Mouse (Mus musculus): Measurements from ENCODE around the gene Krt39. TPM values are rescaled to one million over a fixed set of nuclear protein-coding genes. Genes with fewer than 3 reads are reported as not detected.

Krt39 gene
- total RNA-seq (2021): not detected
- long read RNA-seq, experiment 1: 0 reads
- long read RNA-seq, experiment 2: 0 reads

DNA sequence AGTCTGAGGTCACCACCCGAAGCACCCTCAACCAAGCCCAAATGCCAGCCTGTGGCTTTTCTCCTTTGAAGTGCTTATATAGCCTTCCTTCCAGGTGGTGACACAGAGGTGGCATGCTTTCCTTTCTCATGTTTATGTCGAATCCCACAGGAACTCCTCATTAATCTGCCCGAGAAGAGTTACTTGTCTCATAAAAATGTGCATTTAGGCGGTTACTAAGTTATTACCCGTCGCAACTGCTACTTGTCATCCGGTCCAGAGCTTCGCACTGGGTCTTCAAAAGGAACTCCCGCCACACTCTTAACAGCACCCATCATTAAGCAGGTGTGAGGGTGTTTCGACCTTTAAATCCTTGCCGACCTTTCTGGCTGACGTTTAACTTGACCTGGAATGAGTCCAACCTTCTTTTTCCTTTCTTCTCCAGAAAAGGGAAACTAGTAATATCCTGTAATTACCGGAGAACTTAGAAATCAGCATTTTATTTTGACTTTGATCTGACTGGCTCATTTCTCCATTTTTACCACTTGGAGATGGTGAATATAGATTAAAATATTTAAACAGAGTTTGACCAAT is at the start of gene Krt39:
TSS of gene Krt39 (minus strand) at position 51 of the 573 bp plus-strand sequence.
- no peak for DNase-seq

DNA sequence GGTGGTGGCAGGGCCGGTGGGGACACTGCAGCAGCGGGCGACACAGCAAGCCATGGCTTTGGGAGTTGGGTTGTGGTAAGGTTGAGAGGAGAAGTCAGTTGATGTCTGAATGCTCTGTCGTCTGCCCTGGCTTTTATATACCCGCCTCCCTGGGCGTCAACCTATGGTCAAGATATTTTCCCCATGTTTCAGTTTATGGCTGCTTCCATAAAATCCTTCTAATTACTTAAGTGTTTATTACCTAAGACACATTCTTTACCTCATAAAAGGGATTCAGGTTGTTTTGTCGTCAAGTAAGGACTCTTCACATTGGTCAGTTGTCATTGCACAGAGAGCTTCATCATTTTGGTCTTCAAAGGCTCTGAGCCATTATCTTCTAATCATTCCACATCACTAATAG is 45.4 kb upstream of the Krt39 start, which contains the start of gene Krtap3-1:
TSS of gene Krtap3-1 (minus strand) at position 101 of the 400 bp plus-strand sequence.
- DNase-seq: no peak

DNA sequence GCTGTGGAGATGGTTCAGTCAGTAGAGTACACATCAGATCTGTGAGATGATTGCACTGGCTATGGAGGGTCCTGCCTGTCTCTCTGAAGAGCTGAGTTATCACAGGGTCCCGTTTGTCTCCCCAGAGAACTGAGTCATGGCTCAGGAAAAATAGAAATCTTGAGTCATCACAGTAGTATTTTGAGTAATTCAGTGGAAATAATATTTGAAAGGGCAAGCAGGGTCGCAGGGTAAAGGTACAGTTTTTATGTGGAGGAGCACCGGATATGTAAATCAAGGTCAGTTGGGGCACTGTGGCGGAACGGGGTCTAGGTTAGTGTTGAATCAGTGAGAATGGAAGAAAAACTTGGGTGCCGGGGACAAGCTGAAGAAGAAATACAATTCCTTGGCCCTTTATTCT is 41.4 kb upstream of the Krt39 start:
- DNase-seq: no peak

DNA sequence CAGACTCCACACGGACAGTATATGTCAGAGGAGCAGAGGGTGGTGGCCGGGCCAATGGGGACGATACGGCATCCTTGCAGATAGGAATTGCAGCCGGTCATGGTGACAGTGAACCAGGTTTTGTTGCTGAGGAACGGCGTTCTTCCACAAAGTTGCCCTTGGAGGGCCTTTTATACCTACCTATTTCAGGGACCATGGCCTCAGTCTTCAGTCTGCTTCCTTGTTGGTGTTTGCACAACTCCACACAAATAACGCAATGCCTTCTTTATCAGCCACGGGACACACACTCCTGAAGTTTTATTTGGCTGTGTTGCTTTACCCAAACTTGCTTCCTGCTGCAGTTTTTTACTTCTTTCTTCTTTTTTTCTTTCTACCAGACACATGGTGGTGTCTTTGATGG is 38.2 kb upstream of the Krt39 start, which contains the start of gene Gm11939:
TSS of gene Gm11939 (minus strand) at position 101 of the 400 bp plus-strand sequence.
- no peak for DNase-seq

DNA sequence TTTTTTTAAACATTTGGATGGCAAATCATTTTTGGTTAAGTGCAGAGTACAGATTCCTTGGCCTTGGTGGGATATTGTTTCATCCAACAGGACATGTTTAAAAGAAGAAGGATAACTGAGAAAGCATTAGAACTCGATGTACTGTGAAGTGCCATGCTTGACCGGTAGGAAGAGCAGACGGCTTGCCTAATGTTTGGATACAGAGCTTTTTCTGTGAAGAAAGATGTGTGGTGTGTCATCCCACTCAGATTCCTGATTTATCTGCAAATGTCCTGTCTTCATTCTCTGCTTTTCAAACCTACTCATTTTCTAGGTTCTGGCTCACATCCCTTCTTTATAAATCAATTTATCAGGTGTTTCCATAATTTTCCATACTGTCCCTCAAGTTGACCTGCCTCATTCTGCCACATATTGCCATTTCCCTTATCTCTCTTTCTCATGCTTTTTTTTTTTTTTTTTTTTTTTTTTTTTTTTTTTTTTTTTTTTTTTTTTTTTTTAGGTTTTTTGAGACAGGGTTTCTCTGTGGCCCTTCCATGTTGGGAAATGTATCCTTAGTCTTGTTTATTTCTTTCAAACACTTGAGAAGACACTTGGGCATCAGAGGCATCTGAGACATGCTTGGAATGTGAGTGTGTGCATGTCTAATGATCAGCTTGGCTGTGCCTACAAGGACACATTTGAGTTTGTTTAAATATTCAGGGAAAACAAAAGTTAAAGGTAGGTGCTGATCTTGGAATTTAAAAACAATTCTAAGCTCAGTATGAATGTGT is 37.0 kb upstream of the Krt39 start:
- no peak for DNase-seq

DNA sequence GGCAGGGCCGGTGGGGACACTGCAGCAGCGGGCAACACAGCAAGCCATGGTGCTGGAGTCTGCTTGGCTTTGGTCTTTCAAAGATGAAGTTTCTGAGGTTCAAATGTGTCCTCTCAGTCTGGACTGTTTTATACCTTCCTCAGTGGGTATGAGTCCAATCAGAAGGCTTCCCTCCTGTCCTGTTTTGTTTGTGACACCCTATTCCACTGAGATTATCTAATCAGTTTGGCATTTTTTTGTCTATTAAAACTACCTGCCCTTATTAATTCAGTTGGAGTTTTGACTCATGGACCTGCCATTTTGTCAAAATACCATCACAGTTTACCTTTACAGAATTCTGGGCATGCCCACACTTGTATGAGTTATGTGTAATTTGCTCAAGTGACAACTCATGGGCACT is 35.6 kb upstream of the Krt39 start, which contains the start of gene Krtap3-2:
TSS of gene Krtap3-2 (minus strand) at position 101 of the 400 bp plus-strand sequence.
- no peak for DNase-seq

DNA sequence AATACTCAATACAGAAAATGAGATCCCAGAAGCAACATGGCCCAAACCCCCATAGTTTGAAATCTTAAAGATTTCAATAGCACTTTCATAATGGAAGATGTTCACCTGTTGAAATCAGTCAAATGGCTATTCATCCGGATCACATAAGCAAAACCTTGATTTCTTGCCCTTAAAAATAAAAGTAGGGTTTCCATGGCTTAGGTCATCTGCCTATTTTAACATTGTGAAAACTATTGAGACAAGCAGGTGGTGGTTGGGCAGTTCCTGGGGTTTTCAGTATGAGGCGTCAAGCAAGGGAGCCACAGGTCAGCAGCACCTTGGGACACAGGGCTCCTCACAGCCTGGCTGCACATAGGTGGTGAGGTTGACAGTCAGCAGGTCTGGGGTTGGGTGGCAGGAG is 35.1 kb upstream of the Krt39 start:
- DNase-seq: no peak

DNA sequence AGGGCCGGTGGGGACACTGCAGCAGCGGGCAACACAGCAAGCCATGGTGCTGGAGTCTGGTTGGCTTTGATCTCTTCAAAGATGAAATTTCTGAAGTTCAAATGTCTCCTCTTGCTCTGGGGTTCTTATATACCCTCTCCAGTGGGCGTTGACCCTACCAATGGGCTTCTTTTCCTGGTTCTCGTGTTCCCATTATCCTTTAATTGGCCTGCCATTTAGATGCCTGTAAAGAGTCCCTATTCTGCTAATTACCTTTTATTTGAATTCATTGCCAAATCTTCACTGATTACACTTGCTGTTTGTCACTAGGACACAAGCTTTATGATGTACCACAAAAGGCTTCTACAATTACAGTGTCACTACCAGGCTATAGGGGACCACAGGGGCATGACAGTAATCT is 29.6 kb upstream of the Krt39 start, which contains the start of gene Krtap3-3:
TSS of gene Krtap3-3 (minus strand) at position 101 of the 400 bp plus-strand sequence.
- no peak for DNase-seq

DNA sequence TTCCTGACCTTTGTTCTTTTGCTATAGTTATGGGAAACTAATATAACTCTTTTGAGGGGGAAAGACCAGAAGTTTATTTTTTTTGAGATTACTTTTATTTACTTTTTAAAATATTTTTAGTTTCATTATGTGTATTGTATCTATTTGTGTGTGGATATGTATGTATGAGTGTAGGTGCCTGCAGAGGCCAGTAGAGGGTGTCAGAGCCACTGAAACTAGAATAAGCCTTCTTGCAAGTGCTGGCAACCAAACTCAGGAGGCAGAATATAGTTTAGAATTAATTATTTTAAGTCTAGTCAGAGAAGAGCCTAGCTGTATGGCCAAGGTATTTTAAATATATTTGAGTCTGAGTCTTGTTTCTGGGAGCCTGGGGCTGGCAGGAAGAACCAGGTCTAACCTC is 26.8 kb upstream of the Krt39 start:
- DNase-seq: no peak

DNA sequence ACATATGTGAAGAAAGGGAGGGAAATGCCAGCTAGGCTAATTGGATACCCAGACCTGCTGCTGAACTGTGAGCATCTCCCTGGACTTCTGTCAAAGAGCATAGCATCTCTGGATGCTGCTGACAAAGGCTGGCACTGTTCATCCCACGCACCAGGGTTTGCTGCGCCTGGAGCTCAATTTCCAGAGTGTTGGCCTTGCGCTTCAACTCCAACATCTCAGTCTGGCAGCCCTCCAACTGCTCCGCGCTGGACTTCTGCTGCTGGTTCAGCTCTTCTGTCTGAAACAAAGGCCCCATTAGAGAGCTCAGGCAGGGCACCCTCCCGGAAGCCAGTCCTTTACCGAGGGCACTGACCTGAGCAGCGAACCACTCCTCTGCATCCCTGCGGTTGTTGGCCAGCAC is 18.6 kb upstream of the Krt39 start:
- DNase-seq: no peak

DNA sequence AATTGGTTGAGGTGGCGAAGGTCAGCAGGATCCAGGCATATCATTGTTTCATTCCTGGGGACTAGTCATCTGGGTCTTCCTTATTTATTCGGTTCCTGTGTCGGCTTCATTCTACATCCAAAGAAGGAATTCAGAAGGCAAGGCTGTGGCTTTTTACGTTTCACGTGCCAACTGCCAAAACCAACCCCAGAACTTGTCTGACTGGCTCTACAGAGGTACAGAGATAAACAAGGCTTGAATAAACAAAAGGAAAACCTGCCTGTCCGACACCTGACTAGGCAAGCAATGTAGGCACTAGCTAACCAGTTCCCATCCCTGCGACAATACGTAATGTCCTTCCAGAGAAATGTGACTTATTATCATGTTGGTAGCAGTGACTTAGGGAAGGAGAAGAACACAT is 7.0 kb downstream of the Krt39 start:
- DNase-seq: no peak

DNA sequence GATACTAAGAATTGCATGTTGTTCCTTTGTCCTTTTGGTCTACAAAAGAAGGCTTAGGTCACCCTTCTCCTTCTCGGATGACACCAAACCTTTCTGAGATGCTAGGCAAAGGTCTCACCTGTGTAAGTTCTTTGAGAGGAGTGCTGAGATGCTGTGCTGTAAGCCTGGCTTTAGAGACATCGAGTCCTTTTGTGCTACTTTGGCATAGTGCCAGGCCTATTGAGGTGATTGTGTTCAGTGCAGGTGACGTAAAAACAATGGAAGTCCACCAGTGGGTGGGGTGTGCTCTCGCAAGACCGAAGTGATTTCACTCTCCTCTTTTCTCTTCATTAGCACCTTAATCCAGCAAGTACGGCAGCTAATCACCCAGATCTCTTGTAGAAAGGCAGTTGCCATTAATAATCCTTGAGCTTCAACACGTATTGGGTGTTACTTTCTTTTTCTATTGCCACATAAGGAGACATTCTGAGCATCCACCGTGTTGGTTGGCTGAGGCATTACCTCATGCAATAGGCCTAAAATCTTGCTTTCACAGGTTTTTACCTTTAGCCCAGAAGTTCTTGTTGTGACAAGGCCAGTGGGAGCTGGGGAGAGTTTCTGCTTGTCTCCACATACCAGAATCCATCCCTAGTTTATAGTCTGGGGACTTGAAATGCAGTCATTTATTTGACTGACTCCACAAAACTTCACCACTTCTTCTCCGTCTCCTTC is 20.9 kb downstream of the Krt39 start:
- no peak for DNase-seq

DNA sequence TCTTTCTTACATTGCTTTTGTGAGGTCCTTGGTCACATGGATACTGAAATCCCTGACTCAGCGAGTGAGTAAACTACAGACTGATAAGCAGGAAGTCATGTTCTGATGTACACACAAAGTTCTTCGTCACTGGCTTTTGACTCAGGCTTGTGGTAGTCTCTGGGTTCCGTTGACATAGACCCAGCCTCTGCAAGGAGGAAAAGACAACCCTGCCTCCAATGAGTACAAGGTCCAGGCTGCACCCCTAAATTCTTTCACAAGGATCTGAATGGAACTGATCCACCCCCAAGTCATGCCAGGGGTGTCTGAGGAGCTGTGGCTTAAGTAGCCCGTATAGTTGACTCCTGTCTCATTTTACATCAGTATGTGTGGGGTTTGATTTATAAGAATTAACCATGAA is 24.7 kb downstream of the Krt39 start:
- no peak for DNase-seq

DNA sequence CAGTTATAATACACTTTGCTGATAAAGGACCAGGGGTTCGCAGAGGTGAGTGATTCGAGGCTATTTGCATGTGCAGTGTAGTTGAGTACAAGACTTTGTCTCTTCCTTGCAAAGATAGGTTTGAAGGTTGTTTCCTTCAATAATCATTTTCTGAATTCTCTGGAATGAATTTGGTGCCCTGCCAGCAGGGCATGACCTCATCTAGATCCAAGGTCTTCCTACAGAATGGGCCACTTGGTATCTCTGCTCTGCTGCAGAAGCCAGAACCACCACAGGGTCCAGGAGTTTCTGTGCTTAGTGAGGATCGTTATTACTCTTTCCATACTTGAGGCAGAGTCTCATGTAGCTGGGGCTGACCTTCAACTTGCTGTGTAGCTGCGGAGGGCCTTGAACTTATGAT is 26.4 kb downstream of the Krt39 start:
- no peak for DNase-seq

DNA sequence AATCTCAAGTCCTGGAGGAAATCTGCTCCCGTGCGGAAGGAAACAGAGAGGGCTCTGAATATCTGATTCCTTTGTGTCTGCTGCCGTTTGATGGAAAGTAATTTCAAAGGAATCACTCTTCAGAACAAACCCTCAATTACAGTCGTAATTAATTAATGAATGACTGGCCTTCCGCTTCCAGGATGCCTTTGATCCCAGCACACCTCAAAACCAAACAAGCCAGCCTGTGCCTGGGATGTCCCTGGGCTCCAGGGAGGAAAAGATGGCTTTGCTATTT is 27.6 kb downstream of the Krt39 start:
- no peak for DNase-seq

DNA sequence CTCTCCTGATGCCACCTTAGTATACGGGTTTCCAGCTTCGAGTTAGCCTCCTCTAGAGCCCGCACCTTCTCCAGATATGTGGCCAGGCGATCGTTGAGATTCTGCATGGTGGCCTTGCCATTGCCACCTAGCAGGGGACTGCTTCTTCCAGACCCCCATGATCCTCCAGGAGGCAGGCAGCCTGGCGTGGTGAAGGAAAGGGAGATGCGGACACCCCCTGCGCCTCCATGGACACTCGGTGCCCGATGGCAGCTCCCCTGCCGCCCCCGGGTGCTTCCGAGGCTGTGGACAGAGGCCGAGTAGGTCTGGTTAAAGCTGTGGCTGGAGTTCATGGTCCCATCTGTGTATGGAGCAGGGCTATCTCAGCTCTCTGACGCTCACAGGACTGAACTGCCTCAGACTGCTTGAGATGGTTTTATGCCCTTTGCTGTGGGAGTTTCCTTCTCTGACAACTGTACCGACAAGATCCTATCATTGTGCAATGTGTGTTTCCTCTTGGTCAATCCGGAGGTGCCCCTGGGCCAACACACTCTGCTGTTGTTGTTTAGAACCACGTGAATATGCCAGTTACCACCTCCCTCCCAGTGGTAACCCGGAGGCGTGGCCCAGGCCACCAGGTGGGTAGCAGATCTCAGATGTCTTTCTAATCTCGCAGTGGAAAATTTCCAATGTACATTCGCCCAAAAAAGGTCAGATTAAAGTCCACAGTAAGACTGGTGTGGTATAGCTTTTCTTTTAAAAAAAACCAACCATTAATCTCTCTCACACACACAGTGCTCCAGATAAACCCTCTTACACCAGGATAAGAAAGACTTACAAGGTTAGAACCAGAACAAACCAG is 28.2 kb downstream of the Krt39 start, which contains the start of gene Krt23:
TSS of gene Krt23 (minus strand) at position 405 of the 841 bp plus-strand sequence.
- no peak for DNase-seq

DNA sequence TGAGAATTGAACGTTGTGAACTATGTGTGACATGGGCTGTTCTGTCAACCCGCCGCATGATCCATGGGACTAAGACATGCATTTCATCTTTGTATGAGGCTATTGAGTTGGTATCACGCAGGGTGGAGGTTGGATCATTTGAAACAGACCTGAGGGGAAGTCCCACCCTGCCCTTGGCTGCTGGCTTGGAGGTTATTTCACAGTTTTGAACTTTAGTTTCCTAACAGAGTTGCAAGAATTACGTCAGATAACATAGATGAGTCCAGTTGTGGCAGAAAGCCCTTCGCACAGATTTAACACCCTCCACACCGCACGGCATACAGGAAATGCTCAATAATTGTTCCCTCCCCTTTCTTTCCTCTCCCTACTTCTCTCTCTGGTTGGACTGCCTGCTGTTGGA is 30.1 kb downstream of the Krt39 start:
- no peak for DNase-seq

DNA sequence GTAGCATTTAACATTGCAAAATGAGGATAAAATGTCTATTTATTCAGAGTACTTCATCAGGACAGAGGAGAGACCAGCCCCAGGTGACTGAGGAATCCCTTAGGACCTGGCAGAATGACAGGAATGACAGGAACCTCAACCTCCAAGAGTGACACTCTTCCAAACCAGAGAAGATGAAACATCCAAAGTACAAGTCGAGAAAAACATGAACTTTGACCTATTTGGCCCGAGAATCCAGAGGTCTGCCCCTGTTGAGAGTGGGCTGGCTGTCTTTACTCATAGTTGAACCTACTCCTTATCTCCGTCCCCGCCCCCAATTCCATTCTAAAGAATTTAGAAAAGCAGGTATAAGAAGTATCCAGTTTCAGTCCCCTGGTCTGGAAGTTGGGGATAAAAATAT is 30.5 kb downstream of the Krt39 start:
- DNase-seq: no peak

DNA sequence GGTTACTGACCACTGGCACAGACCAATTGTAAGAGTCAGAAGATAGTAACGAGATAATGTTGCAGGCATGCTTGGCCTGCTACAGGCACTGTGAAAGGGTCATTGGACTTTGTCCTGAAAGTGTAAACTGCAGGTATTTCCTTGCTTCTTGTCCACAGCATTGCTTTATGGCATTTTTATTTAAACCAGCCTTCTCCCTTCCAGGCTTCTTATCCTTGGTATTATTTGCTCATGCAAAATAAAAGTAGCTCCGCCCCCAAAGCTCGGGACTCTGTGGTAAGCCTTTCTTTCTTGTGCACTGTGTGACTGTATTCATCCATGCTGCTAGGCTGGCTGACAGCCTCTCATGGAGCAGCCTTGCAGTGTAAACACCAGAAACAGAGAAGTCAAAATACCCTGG is 31.9 kb downstream of the Krt39 start:
- DNase-seq: no peak

DNA sequence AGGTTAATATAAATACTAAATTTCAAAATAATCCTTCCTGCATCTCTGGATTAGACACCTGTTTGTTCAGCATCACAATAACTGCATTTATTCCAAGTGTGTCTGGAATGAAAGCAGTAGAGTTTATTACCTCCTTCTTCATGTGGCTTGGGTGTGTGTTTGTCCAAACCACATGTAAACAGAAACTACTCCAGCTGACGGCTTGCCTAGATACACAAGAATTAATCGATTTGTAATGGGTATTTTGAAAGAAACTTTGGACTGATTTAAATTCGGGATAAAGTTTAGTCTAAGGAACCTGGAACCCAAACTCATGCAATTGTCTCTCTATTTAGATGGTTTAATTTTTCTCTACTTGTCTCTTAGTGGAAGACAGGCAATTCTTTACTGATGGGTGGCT is 46.2 kb downstream of the Krt39 start:
- no peak for DNase-seq

DNA sequence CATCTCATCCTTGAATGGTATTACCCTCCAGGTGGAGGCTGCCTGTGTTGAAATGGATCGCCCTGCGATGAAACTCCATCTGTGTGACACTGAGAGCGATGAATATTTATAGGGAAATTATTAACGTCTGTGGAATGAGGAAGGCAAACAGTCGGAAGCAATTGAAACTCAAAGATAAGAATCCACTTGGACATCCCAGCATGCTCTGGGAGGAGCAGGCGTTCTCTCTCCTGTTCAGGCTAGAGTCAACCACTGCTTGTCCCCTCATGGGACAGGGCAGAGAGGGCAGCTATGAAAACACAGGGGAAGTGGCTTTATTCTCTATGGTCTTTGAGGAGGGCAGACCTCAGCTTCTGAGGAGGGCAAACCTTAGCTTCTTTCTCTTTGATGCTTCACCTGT is 47.7 kb downstream of the Krt39 start:
- DNase-seq: no peak

DNA sequence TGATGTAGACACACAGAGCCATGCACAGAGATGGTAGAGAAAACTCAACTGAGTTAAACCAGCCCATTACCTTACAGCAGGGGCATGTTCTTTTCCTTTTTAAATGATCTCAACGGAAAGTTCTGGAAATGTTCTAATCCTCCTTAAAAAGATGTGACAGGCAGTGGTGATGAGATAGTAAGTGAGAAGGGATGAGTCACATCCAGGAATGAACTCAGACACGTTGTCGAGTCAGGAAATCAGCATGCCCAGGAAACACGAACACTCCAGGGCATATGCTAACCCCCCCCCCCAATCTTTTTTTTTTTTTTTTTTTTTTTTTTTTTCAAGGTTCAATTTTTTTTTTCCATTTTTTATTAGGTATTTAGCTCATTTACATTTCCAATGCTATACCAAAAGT is 48.7 kb downstream of the Krt39 start:
- DNase-seq: no peak
